Mouse (Mus musculus): ENCODE results near the gene Htra1.

GRCm38 (mm10) chr7:130951004-130951403, 15.1 kb downstream of the Htra1 start:
- TF ChIP-seq CTCF (IDR thresholded peaks at IDR 0.05; ENCODE audit: low read depth, low read length): no peak
- no peak for TF ChIP-seq POLR2A (IDR thresholded peaks at IDR 0.05; ENCODE audit: insufficient read depth, low read length)
